Mouse (Mus musculus): Measurements from ENCODE around the gene Npepps.

DNA sequence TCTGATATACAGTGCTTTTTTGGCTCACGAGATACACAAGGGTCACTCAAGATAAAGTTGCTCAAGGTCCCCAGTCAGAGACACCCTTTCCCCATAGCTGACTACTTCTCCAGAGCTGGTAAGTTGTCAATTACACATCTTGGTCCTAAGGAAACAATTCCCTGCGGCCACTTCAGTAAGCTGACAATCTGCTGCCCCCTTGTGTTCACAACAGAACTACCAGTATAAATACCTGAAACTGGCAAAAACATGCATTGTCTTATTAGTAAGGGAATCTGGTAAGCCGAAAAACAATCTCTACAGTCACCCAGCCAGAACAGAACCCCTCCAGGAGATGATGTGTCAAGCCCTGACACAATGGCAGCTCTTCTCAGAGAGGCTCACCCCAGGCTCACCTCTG, 103.6 kb downstream of the Npepps start:
- TF ChIP-seq CTCF (IDR thresholded peaks at IDR 0.05 in 2 of 3, conservative IDR thresholded peaks at IDR 0.05 in 1 of 3; ENCODE audit: control insufficient read depth in 1 of 3, insufficient read depth in 1 of 3, low read depth in 2 of 3, low read length in 3 of 3, poor library complexity in 1 of 3, severe bottlenecking in 1 of 3): peak; percentile 56 to 78 (median 64)
- no peak for TF ChIP-seq EP300 (IDR thresholded peaks at IDR 0.05; ENCODE audit: low read depth in 1 of 2, low read length in 2 of 2)
- no peak for TF ChIP-seq POLR2A (IDR thresholded peaks at IDR 0.05; ENCODE audit: control insufficient read depth in 1 of 2, insufficient read depth in 1 of 2, low read depth in 1 of 2, low read length in 2 of 2, poor library complexity in 1 of 2)
- TF ChIP-seq E2F4 (IDR thresholded peaks at IDR 0.05; ENCODE audit: borderline replicate concordance, low read depth, low read length): no peak
- TF ChIP-seq ZMIZ1 (IDR thresholded peaks at IDR 0.05; ENCODE audit: low read depth, low read length): no peak
- TF ChIP-seq HCFC1 (IDR thresholded peaks at IDR 0.05; ENCODE audit: low read depth, low read length): no peak
- TF ChIP-seq TBP (IDR thresholded peaks at IDR 0.05; ENCODE audit: low read depth, low read length): no peak

All from MEL (cell line).